Mouse (Mus musculus) C2C12 (cell line): Measurements from ENCODE around the gene Sertad1. TPM values are rescaled to one million over a fixed set of nuclear protein-coding genes. Genes with fewer than 3 reads are reported as not detected.

Source experiments
- H3K27me3 ChIP-seq: one replicate; pipeline ENCODE4 v1.6.1; 2011; ENCODE audit not compliant: control insufficient read depth, insufficient read depth, insufficient read length
- H3K36me3 ChIP-seq: one replicate; pipeline ENCODE4 v1.6.1; 2011; ENCODE audit not compliant: control insufficient read depth, insufficient read depth
- H3K4me3 ChIP-seq: one replicate; pipeline ENCODE4 v1.5.1; 2011; ENCODE audit warnings: mild to moderate bottlenecking, control low read depth; ENCODE audit not compliant: poor library complexity, insufficient read depth, severe bottlenecking
- H3K79me2 ChIP-seq: one replicate; pipeline ENCODE4 v1.6.1; 2011; ENCODE audit not compliant: control insufficient read depth, insufficient read depth
- H3K79me3 ChIP-seq: one replicate; pipeline ENCODE4 v1.6.1; 2011; ENCODE audit warnings: low read depth, control low read depth
- H3ac ChIP-seq: one replicate; pipeline ENCODE3; 2011; ENCODE audit warnings: low read depth; ENCODE audit not compliant: control insufficient read depth, insufficient read length
- CEBPB ChIP-seq: IDR thresholded peaks from one replicate; pipeline ENCODE4 v1.6.1; 2011; ENCODE audit warnings: low read depth, mild to moderate bottlenecking, control low read depth, moderate library complexity
- CTCF ChIP-seq: IDR thresholded peaks from one replicate; pipeline ENCODE4 v1.5.1; 2011; ENCODE audit not compliant: control insufficient read depth, insufficient read depth, insufficient read length
- FOSL1 ChIP-seq: IDR thresholded peaks from one replicate; pipeline ENCODE4 v1.8.0; 2011; ENCODE audit warnings: mild to moderate bottlenecking, low read length; ENCODE audit not compliant: poor library complexity, insufficient read depth, severe bottlenecking
- MAX ChIP-seq: IDR thresholded peaks from one replicate; pipeline ENCODE4 v1.6.1; 2011; ENCODE audit warnings: mild to moderate bottlenecking, control low read depth
- MYOD1 ChIP-seq: IDR thresholded peaks from one replicate; pipeline ENCODE4 v1.6.1; 2011; ENCODE audit warnings: low read depth; ENCODE audit not compliant: control insufficient read depth, insufficient read length
- MYOG ChIP-seq: IDR thresholded peaks from one replicate; pipeline ENCODE4 v1.6.1; 2011; ENCODE audit not compliant: control insufficient read depth, insufficient read length; ENCODE audit errors: extremely low read depth
- USF1 ChIP-seq: IDR thresholded peaks from one replicate; pipeline ENCODE4 v1.6.1; 2011; ENCODE audit warnings: low read depth, mild to moderate bottlenecking, control low read depth, moderate library complexity
- long read RNA-seq, 2 experiments: library from polyadenylated mRNA; unstranded; transcript quantifications; one replicate each; pipeline ENCODE4 v2.0.0; 2019 to 2020
- polyA plus RNA-seq: library from polyadenylated mRNA; unstranded; fragments of >200 nt; fragmentation: generic; extraction: Trizol; gene quantifications from one replicate; pipeline ENCODE4 v1.2.1, GENCODE M21; 2012; ENCODE audit warnings: missing spikeins

Gene Sertad1
- 87.3 TPM for polyA plus RNA-seq
- long read RNA-seq, experiment 1, transcript Sertad1-201 (2 exons, 1,233 nt), result major isoform, 28 of 39 reads
- long read RNA-seq, experiment 1, partial matches to known transcripts, result 10 of 39 reads
- long read RNA-seq, experiment 1, other reads (novel, unspliced or antisense), result 1 of 39 reads
- long read RNA-seq, experiment 2, transcript Sertad1-201 (2 exons, 1,233 nt), result major isoform, 65 of 65 reads
- long read RNA-seq, experiment 2, partial matches to known transcripts, result 0 of 65 reads
- long read RNA-seq, experiment 2, other reads (novel, unspliced or antisense), result 0 of 65 reads

GRCm38 (mm10) chr7:27486770-27487697 is at the start of gene Sertad1:
TSS of gene Sertad1 (plus strand) at chr7:27486910.
- Histone ChIP-seq H3K79me2 (peaks cover 34% of the 10 kb centered on the region), H3K27me3 (no peaks in the 10 kb centered on the region), H3K79me3 (peaks cover 23% of the 10 kb centered on the region), H3K4me3 (peak within 1 kb of the TSS; percentile 68), H3ac (peak within 1 kb of the TSS; percentile 78), H3K36me3 (peaks cover 23% of the 10 kb centered on the region)
- TF ChIP-seq MYOD1, result no peak
- TF ChIP-seq CTCF, result peak; percentile 17
- TF ChIP-seq MAX, result peak; percentile 54
- TF ChIP-seq FOSL1, result no peak

- no peak overlapping the region for H3K4me3 ChIP-seq
- H3ac ChIP-seq, result no peak overlapping the region
- no peaks in the 10 kb centered on the region for H3K79me2 ChIP-seq
- H3K27me3 ChIP-seq, result peaks cover 7% of the 10 kb centered on the region
- TF ChIP-seq CTCF (no peak), FOSL1 (no peak), USF1 (no peak), MYOG (no peak), MAX (no peak), CEBPB (no peak), MYOD1 (no peak)
- no peaks in the 10 kb centered on the region for H3K36me3 ChIP-seq
- H3K79me3 ChIP-seq, result no peaks in the 10 kb centered on the region
Measured at GRCm38 (mm10) chr7:27437544-27437943, 49.2 kb upstream of the Sertad1 start.

GRCm38 (mm10) chr7:27440014-27440413 is 46.7 kb upstream of the Sertad1 start:
- Histone ChIP-seq H3K27me3 (no peaks in the 10 kb centered on the region), H3K4me3 (no peak overlapping the region), H3ac (no peak overlapping the region), H3K79me2 (no peaks in the 10 kb centered on the region), H3K79me3 (no peaks in the 10 kb centered on the region), H3K36me3 (no peaks in the 10 kb centered on the region)
- no peak for TF ChIP-seq MYOG
- no peak for TF ChIP-seq CTCF
- no peak for TF ChIP-seq CEBPB
- no peak for TF ChIP-seq MYOD1
- TF ChIP-seq MAX, result no peak
- TF ChIP-seq FOSL1, result no peak
- TF ChIP-seq USF1, result no peak

GRCm38 (mm10) chr7:27446051-27446450 is 40.7 kb upstream of the Sertad1 start:
- Histone ChIP-seq H3K36me3 (no peaks in the 10 kb centered on the region), H3K4me3 (no peak overlapping the region), H3K79me3 (no peaks in the 10 kb centered on the region), H3K27me3 (peaks cover 11% of the 10 kb centered on the region), H3K79me2 (no peaks in the 10 kb centered on the region), H3ac (peak overlapping the region; percentile 25)
- no peak for TF ChIP-seq MAX
- TF ChIP-seq MYOG, result no peak
- TF ChIP-seq CTCF, result no peak
- no peak for TF ChIP-seq FOSL1

GRCm38 (mm10) chr7:27446521-27447418 is 39.9 kb upstream of the Sertad1 start:
- Histone ChIP-seq H3K79me3 (no peaks in the 10 kb centered on the region), H3K4me3 (no peak overlapping the region), H3K27me3 (peaks cover 11% of the 10 kb centered on the region), H3K79me2 (no peaks in the 10 kb centered on the region), H3K36me3 (no peaks in the 10 kb centered on the region), H3ac (peak overlapping the region; percentile 22)
- TF ChIP-seq CTCF, result no peak
- TF ChIP-seq USF1, result no peak
